Mouse (Mus musculus): ENCODE measurements around the gene Ccdc175. TPM values are rescaled to one million over a fixed set of nuclear protein-coding genes. Genes with fewer than 3 reads are reported as not detected.

Ccdc175 gene
- polyA plus RNA-seq, 1 experiment, result not detected

DNA sequence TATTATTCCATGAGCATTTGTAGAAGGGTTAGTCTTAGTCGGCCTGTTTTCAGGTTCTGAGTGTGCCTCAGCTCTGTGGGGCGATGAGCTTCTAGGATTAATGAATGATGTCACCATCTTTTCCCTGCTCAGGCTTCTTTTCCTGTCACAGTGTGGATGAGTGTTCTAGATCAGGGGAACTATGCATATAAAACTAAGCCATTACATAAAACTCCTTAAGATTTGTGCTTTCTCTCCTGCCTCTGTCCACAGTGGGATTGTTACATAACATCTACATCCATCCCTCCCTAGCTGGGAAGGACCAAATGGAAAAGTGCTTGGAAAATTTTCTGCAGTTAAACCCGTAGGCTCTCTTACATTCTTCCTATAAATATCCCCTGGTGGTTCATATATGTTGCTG, 16.0 kb upstream of the Ccdc175 start:
- Histone ChIP-seq H3K27ac (ENCODE audit: insufficient read depth, low read length) (no peak overlapping the region), H3K4me3 (ENCODE audit: insufficient read depth, low read length) (no peak overlapping the region), H3K4me1 (ENCODE audit: control insufficient read depth, insufficient read depth, low read length) (no peaks in the 10 kb centered on the region)
- no peak for TF ChIP-seq POLR2A (IDR thresholded peaks at IDR 0.05; ENCODE audit: low read depth, low read length)
- TF ChIP-seq CTCF (IDR thresholded peaks at IDR 0.05; ENCODE audit: borderline replicate concordance, insufficient read depth, low read length), result no peak

DNA sequence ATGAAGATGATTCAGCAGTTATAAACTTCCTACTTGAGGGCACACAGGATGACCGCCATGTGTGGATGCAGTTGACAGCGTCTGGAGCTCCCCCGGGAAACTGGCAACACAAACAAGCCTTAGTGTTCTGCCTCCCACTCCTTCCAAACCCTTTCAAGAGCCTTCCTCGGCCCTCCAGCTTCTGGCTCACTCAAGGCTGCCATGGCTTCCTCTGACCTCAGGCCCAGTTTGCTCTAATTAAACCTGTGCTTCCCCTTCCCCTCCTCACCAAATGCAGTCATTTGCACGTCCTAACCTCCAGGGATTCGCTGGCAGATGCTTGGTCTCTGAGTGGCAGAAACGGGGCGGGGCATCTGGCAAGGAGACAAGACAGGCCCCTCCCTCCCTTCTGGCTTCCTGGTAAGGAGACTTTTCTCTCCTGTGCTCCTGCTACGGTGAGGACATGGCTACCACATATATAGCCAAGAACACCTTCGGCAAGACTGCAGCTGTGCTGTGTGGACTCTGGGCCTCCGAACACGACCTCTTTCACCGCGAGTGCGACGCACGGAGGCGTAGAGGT, 13.2 kb upstream of the Ccdc175 start:
- Histone ChIP-seq H3K4me1 (ENCODE audit: control insufficient read depth, insufficient read depth, low read length) (no peaks in the 10 kb centered on the region), H3K27ac (ENCODE audit: insufficient read depth, low read length) (no peak overlapping the region), H3K4me3 (ENCODE audit: insufficient read depth, low read length) (no peak overlapping the region)
- TF ChIP-seq POLR2A (IDR thresholded peaks at IDR 0.05; ENCODE audit: low read depth, low read length) (no peak), CTCF (IDR thresholded peaks at IDR 0.05; ENCODE audit: borderline replicate concordance, insufficient read depth, low read length) (no peak)

DNA sequence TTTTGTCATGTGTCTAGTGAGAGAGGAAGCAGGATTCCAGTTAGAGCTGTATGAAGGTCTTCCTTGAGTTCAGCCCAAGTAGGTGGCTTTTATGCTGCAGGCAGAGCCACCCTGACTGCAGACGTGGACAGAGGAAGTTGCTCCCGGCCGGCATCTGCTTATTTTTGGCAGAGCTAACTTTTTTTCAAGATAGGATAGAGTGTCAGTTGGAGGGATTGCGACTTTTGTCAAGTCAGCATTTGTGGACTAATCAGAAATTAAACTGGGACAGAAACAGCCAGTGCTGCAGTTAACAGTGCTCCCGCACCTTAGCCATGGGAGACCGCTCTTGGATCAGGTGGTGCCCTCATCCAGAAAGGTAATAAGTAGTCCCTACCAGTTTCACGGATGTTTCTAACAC, 12.6 kb upstream of the Ccdc175 start:
- no peaks in the 10 kb centered on the region for H3K4me1 ChIP-seq (ENCODE audit: control insufficient read depth, insufficient read depth, low read length)
- TF ChIP-seq POLR2A (IDR thresholded peaks at IDR 0.05; ENCODE audit: low read depth, low read length), result no peak
- H3K4me3 ChIP-seq (ENCODE audit: insufficient read depth, low read length), result no peak overlapping the region
- H3K27ac ChIP-seq (ENCODE audit: insufficient read depth, low read length), result no peak overlapping the region

DNA sequence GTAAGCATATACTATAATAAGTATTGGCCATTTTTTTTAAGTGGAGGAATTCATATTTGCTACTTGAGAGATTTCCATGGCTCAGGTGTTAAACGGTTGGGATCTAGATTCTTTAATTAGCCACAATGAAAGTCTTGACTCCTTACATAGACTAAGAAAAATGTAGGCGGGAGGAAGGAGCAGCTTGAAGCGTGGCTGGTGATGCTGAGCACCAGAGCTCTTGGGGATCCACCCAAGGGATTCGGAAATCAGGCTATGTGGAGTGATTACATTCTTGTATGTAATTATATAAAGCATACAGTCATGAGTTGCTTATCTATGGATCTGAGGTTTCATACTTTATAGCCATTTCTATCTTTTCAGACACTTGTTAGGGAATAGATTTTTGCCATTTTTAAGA, 5.3 kb downstream of the Ccdc175 start:
- Histone ChIP-seq H3K4me1 (ENCODE audit: control insufficient read depth, insufficient read depth, low read length) (no peaks in the 10 kb centered on the region), H3K4me3 (ENCODE audit: insufficient read depth, low read length) (no peak overlapping the region), H3K27ac (ENCODE audit: insufficient read depth, low read length) (no peak overlapping the region)
- TF ChIP-seq CTCF (IDR thresholded peaks at IDR 0.05; ENCODE audit: borderline replicate concordance, insufficient read depth, low read length), result no peak
- no peak for TF ChIP-seq POLR2A (IDR thresholded peaks at IDR 0.05; ENCODE audit: low read depth, low read length)

DNA sequence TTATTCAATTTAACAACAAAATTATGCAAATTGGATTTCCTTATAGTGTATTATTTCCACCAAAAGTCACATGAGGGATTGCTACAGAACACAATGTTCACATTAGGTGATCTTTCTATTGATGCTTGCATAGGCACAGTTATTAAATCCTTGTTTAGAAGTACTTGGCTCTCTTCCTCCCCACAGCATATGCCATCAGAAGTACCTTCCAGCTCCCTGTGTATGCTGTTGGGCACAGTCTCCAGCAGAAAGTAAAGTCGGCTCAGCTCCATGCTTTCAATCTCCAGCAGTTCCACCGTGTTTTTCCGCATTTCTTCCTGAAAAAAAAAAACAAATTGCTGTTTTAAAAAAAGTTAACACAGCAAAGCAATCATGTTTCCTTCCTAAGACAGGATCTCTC, 6.5 kb downstream of the Ccdc175 start:
- Histone ChIP-seq H3K4me3 (ENCODE audit: insufficient read depth, low read length) (no peak overlapping the region), H3K4me1 (ENCODE audit: control insufficient read depth, insufficient read depth, low read length) (no peaks in the 10 kb centered on the region), H3K27ac (ENCODE audit: insufficient read depth, low read length) (no peak overlapping the region)
- TF ChIP-seq POLR2A (IDR thresholded peaks at IDR 0.05; ENCODE audit: low read depth, low read length) (no peak), CTCF (IDR thresholded peaks at IDR 0.05; ENCODE audit: borderline replicate concordance, insufficient read depth, low read length) (no peak)

DNA sequence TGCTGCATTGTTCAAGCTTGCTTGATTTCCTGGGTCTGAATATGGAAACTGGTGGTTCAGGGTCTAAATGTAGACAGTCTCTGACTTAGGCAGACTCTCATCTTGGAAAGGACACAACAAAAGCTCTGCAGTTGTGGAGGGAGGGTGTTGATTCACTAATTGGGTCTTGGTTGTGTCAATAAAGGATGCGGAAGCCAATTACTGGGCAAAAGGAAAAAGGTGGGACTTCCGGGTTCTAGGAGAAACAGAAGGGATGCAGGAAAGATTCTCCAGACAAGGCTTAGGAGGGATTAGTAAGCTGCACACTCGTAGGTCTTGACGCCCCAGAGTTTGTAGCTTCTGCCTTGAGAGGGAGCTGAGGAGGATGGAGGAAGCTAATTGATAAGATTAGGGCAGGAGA, 26.4 kb downstream of the Ccdc175 start:
- no peak overlapping the region for H3K4me3 ChIP-seq (ENCODE audit: insufficient read depth, low read length)
- H3K4me1 ChIP-seq (ENCODE audit: control insufficient read depth, insufficient read depth, low read length), result no peaks in the 10 kb centered on the region
- no peak overlapping the region for H3K27ac ChIP-seq (ENCODE audit: insufficient read depth, low read length)
- TF ChIP-seq POLR2A (IDR thresholded peaks at IDR 0.05; ENCODE audit: low read depth, low read length) (no peak), CTCF (IDR thresholded peaks at IDR 0.05; ENCODE audit: borderline replicate concordance, insufficient read depth, low read length) (no peak)

DNA sequence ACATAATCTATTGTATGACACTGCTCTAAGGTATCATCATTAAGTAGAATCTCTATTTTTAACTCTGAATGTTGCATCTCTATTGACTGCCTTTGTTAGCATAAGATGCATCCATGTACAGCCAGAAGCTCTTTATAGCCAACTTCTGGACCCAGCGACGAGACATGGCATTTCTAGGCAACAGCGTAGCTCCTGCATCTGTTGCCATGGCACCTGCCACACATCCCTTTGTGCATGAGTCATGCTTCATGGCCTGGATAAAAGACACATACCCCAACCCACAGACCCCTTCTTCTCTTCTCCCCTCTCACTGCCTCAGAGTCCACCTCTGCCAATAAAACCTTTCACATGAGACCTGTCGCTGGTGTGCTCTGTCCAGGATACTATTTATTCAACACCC, 34.0 kb downstream of the Ccdc175 start:
- H3K4me1 ChIP-seq (ENCODE audit: control insufficient read depth, insufficient read depth, low read length), result no peaks in the 10 kb centered on the region
- no peak for TF ChIP-seq CTCF (IDR thresholded peaks at IDR 0.05; ENCODE audit: borderline replicate concordance, insufficient read depth, low read length)
- TF ChIP-seq POLR2A (IDR thresholded peaks at IDR 0.05; ENCODE audit: low read depth, low read length), result no peak
- H3K27ac ChIP-seq (ENCODE audit: insufficient read depth, low read length), result no peak overlapping the region
- H3K4me3 ChIP-seq (ENCODE audit: insufficient read depth, low read length), result no peak overlapping the region

DNA sequence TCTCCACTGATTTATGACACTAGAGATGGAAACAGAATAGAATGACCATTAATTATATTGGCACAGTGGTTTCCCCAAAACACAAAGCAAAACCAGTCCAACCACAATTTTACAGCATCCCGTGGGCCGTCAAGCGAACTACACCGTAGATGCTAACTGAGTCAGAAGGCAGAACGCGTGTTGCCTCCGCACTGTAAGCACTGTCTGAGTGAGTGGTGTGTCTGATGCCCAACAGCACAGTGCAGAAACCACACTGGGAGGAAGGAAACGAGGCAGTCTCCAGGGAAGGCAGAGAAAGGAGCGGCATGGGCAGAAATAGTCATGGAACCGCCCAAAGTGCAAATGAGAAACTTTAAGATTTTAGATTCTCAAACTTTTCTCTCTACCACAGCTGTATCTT, 55.6 kb downstream of the Ccdc175 start:
- no peak overlapping the region for H3K4me3 ChIP-seq (ENCODE audit: insufficient read depth, low read length)
- no peak overlapping the region for H3K27ac ChIP-seq (ENCODE audit: insufficient read depth, low read length)
- no peaks in the 10 kb centered on the region for H3K4me1 ChIP-seq (ENCODE audit: control insufficient read depth, insufficient read depth, low read length)
- TF ChIP-seq CTCF (IDR thresholded peaks at IDR 0.05; ENCODE audit: borderline replicate concordance, insufficient read depth, low read length), result no peak
- TF ChIP-seq POLR2A (IDR thresholded peaks at IDR 0.05; ENCODE audit: low read depth, low read length), result no peak

DNA sequence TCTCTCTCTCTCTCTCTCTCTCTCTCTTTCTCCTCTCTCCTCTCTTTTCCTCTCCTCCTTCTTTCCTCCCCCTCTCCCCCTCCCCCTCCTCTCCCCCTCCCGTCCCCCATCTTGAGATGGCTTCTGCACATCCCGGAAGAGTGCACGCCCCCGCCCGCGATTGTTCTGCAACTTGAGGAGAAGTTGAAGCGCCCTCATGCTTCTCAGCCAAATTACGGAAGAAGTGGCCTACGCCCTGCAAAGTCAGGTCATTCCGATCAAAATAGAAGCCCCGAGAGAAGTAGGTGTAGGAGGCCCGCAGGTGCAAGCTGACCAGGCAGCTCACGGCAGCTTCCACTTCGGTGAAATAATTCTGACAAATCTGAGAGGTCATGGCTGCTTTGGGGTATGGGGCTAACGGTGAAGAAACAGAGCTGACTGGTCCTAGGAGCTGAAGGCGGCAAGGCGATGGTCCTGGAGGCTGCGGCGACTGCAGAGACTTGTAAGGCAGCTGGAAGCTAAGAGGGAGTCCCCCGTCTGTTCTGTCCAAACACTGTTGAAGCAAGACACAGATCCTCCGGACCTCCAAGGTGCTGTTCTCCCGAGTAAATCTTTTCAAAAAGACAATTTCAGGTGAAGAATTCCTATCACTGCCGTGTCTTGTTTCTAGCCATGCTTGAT, 69.0 kb downstream of the Ccdc175 start:
- H3K4me3 ChIP-seq (ENCODE audit: insufficient read depth, low read length), result no peak overlapping the region
- H3K4me1 ChIP-seq (ENCODE audit: control insufficient read depth, insufficient read depth, low read length), result no peaks in the 10 kb centered on the region
- no peak for TF ChIP-seq POLR2A (IDR thresholded peaks at IDR 0.05; ENCODE audit: low read depth, low read length)
- no peak overlapping the region for H3K27ac ChIP-seq (ENCODE audit: insufficient read depth, low read length)

DNA sequence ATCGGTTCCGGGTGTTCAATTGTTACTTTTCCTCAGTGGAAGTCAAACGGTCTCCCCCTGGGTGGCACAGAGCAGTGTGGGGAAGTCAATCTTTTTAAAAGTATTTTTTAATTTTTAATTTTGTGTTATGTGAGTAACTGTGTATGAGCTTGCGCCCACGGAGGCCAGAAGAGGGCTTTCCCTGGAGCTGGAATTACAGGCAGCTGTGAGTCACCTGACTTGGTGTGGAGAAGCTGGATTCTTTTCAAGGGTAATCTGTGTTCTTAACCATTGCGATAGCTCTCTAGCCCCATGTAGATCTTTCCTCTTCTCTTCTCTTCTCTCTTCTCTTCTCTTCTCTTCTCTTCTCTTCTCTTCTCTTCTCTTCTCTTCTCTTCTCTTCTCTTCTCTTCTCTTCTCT, 69.7 kb downstream of the Ccdc175 start:
- Histone ChIP-seq H3K27ac (ENCODE audit: insufficient read depth, low read length) (no peak overlapping the region), H3K4me3 (ENCODE audit: insufficient read depth, low read length) (no peak overlapping the region), H3K4me1 (ENCODE audit: control insufficient read depth, insufficient read depth, low read length) (no peaks in the 10 kb centered on the region)
- TF ChIP-seq CTCF (IDR thresholded peaks at IDR 0.05; ENCODE audit: borderline replicate concordance, insufficient read depth, low read length) (no peak), POLR2A (IDR thresholded peaks at IDR 0.05; ENCODE audit: low read depth, low read length) (no peak)

Measured in embryonic fibroblast, embryonic 13.5 days (primary cell).